Mouse (Mus musculus): ENCODE data around the gene Pin4.
"Not testable (repeated sequence)": the region's sequence is repeated elsewhere in the genome, so short reads cannot be mapped to it uniquely, and the experiment has no call there.

Gene Pin4

GRCm38 (mm10) chrX:102119042-102119864 lies at the start of gene Pin4:
TSS of gene Pin4 (plus strand) at chrX:102119447.
- DNase-seq (ENCODE audit: low spot score), result peak; percentile 91

DNA sequence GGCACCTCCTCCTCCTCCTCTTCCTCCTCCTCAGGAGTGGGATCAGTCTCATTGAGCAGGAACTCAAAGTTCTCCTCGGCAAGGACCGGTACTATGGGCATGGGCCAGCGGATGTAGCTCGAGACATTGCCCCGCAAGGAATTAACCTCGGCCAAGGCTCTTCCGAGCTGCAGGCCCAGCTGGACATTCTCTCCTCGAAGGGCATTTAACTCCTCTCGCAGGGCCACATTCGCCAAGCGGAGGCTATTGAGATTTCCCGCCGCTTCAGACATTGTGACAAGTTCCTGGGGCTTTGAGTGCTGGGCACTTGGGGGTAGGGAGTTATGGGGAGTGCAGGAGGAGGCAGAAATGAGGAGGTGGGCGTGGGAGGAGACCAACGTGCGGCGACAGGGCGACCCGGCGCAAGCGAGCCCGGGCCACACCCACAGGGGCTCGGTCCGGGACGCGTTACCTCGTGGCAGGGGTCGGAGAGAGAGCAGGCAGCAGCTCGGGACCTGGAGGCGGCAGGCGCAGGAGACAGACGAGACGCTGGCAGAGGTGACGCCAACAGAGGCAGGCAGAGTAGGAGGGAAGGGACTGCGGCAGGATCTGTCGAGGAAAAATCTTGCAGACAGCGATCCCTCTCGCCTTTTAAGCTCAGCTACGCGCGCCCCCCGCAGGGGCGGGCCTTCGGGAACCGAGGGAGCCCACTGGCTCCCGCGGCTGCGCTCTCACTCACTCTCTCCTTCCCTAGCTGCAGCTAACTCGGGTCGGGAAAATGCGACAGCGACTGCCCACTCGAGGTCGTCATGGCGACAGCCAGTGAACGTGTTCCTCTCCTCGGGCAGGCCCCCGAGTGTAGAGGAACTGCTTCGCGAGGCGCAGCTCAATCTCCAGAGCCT lies 48.4 kb upstream of the Pin4 start, which contains the start of gene Rtl5:
TSS of gene Rtl5 (minus strand) at position 714 of the 881 bp plus-strand sequence.
- no peak for DNase-seq (ENCODE audit: low spot score)

GRCm38 (mm10) chrX:102071517-102071916 lies 47.7 kb upstream of the Pin4 start:
- DNase-seq (ENCODE audit: low spot score), result no peak

GRCm38 (mm10) chrX:102073605-102074325 lies 45.5 kb upstream of the Pin4 start:
- DNase-seq (ENCODE audit: low spot score), result no peak

GRCm38 (mm10) chrX:102074435-102074834 lies 44.8 kb upstream of the Pin4 start:
- DNase-seq (ENCODE audit: low spot score), result no peak

DNA sequence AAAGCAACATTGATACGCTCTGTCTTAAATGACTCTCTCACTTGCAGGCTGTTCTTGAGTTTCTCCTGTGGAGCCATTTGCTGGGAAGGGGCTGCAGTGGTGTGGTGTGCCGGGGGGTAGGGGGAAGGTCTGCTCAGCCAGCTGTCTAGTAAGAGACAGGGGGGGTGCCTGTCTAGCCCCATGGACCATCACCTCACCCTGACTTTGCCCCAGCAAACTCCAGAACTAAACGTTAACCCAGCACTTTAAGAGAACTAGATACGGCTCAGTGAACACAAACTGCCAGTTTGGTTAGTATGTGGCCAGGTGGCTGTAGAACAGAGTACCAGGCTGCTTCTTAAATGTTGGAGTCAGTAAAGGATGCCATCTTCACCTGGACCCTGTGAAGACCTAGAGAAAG lies 44.1 kb upstream of the Pin4 start:
- no peak for DNase-seq (ENCODE audit: low spot score)

- DNase-seq (ENCODE audit: low spot score), result no peak
Observed at GRCm38 (mm10) chrX:102076886-102077765, 42.1 kb upstream of the Pin4 start.

DNA sequence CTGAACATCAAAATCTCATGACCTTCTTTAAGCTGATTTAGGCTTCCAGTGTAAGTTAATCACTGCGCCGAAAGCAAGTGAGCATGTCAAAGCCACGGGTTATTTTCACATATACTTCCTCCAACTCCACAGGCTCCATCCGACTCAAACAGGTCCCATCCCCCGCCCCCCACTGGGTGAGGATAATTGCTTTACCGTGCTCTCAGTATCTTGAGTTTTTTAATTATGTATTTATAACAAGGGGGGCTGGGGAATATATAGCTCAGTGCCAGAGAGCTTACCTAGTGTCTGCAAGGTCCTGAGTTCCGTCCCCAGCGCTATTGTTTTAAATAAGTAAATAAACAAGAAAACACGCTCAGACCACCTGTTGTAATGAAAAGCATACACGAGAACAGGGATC lies 38.2 kb upstream of the Pin4 start:
- no peak for DNase-seq (ENCODE audit: low spot score)

GRCm38 (mm10) chrX:102081573-102082279 lies 37.5 kb upstream of the Pin4 start:
- DNase-seq (ENCODE audit: low spot score), result no peak

GRCm38 (mm10) chrX:102082340-102082739 lies 36.9 kb upstream of the Pin4 start:
- no peak for DNase-seq (ENCODE audit: low spot score)

DNA sequence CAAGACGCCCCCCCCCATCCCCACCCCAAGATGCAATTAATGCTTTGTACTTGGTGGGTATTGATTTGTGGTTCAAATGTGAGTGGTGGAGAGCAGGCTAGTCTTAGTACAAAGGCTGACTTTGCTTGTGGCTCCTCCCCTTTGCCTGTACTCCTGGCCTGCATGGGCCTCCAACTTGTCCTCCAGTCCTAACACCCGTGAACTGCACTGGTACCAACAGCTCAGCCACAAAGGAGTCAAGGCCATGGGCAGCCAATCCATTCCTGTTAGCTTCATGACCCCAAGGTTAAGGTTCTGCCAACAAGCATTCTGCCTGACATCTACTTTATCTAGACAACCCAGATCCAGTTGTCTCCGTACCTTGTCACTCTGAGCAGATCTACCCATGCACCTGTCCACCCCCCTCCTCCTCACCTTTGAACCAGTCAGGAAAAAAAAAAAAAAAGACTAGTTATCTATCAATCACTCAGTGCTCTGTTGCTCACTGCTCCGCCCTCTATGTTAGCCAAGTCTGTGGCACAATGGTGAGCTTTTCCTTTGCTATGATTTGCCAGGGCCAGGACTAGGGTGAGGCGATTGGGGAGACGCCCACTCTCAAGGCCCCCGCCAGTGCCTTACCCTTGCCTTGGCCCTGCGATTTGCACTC lies 33.3 kb upstream of the Pin4 start:
- DNase-seq (ENCODE audit: low spot score), result no peak

- DNase-seq (ENCODE audit: low spot score), result no peak
Observed at GRCm38 (mm10) chrX:102090605-102091004, 28.6 kb upstream of the Pin4 start.

- DNase-seq (ENCODE audit: low spot score), result no peak
Observed at GRCm38 (mm10) chrX:102094381-102094904, 24.8 kb upstream of the Pin4 start.

DNA sequence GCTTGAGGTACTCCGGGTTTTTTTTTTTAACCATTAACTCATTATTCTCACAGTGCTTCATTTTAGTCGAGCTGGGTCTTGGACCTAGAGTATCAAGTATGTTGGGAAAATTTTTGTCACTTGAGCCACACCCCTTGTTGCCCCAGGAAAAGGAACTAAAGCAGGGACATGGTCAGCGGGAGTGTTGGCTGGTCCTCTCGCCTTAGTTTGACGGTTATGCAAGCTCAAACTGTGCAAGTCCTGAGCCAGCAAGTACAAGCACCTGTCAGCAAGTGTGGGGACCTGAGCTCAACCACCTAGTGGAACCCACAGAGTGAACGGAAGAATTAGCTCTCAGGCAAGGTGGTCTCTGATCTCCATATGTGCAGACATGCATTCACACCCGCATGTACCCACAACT lies 17.4 kb upstream of the Pin4 start:
- no peak for DNase-seq (ENCODE audit: low spot score)

DNA sequence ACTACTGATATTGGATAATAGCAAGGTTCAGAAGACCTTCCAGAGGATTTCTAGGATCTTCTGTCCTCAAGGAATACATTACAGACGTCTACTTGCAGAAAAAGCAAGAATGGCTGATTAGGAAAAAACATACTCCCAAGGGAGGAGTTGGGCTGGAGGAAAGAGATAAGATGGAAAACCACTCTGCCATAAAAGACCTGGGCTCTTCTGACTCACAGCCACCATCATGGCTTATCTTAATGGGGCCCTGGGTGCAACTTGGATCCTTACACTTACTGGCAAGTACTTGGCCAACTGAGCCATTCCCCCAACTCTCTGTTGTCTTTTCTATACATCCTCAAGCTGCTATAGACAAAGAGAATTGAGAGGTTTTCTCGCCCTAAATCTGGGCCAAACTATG lies 15.4 kb upstream of the Pin4 start:
- DNase-seq (ENCODE audit: low spot score), result not testable (repeated sequence)

- DNase-seq (ENCODE audit: low spot score), result not testable (repeated sequence)
Observed at GRCm38 (mm10) chrX:102109349-102109748, 9.9 kb upstream of the Pin4 start.

- peak; percentile 4 for DNase-seq (ENCODE audit: low spot score)
Observed at GRCm38 (mm10) chrX:102115676-102116075, 3.6 kb upstream of the Pin4 start.

DNA sequence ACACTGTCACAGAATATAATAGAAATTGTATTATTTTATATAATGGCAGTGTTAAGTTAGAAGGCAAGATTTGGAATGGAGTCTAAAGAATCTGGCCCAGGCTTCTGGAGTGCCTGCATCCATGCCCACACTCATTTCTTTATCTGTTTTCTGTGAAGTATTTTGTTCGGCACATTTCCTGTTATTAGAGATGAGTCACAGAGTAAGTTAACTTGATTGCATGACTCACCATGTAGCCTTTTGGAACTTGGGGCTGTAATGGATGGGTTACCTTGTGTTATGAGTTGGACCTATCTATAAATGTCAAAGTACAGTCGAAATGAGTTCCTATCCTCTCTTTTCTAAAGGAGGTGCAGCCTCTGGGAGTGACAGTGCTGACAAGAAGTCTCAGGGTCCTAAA lies 2.1 kb downstream of the Pin4 start:
- DNase-seq (ENCODE audit: low spot score), result no peak

DNA sequence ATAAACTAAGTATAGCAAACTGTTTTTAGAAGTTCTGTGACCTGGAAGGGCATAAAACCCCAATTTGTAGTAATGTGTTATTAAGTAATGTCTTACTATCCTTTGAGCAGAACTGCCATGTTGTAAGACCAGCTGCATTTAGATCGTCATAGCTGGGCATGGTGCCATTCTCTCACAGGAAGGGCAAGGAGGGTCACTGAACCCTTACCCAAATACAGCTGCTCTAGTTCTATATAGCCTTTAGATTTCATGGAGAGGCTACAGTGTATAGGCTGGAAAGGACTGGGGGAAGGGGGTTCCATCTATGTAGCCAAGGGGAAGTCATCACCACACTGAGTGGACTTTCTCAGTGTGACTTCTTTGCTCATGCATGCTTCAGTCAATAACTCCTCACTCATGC lies 21.9 kb downstream of the Pin4 start:
- DNase-seq (ENCODE audit: low spot score), result no peak

All from layer of hippocampus, adult 9-10 months (tissue).